Mouse (Mus musculus): ENCODE data around the gene Wdr20. TPM values are rescaled to one million over a fixed set of nuclear protein-coding genes. Genes with fewer than 3 reads are reported as not detected.

The Wdr20 gene
- polyA plus RNA-seq, 2 experiments = 7.5 to 10.1 TPM

DNA sequence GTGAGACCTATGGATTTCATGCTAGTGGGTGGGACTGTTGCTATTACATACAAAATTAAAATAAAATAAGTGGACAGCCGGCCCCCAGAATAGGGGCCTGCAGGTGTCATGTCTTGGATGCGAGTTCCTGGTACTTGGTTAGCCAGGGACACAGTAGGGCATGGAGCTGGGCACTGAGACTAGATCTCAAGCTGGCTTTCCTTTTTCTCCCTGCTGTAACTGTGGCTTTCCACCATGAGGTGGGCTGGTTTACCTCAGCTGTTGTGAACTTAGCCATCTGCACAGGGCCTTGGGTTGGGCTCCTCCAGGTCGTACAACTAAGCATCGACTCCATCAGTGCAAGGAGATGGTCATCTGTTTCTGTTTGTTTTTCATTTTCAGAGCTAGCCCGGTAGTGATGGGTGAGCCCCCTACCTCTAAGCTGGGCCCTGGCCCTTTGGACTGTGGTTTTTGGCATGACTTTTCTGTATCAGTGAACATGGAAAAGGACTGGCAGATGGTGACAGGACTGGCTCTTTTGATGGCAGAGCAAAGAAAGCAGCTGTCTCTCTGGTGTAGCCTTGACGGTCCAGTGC is 108.5 kb downstream of the Wdr20 start:
- peak overlapping the region; percentile 62 to 68 for H3K4me3 ChIP-seq (ENCODE audit: insufficient read depth in 1 of 2, low read depth in 2 of 2, low read length in 2 of 2)
- DNase-seq (ENCODE audit: low read depth in 3 of 3, low spot score in 3 of 3) = no peak
- H3K27ac ChIP-seq = no peak overlapping the region
- H3K9me3 ChIP-seq (ENCODE audit: control insufficient read depth, low read length) = no peaks in the 10 kb centered on the region
- TF ChIP-seq CTCF (IDR thresholded peaks at IDR 0.05; ENCODE audit: low read depth) (no peak), EP300 (IDR thresholded peaks at IDR 0.05; ENCODE audit: low read depth) (no peak)
- peak overlapping the region; percentile 71 for H3K9ac ChIP-seq (replicated peaks)
- H3K36me3 ChIP-seq (replicated peaks; ENCODE audit: control insufficient read depth, insufficient read depth, low read depth) = no peaks in the 10 kb centered on the region
- WGBS (ENCODE audit: insufficient replicate concordance) = 76% methylated on average over 6 of the region's 6 CpGs
- peaks cover 13 to 16% of the 10 kb centered on the region in 2 experiments for H3K4me1 ChIP-seq (replicated peaks; ENCODE audit: control insufficient read depth in 2 of 2, insufficient read depth in 2 of 2, low read length in 1 of 2)
- no peak for ATAC-seq (ENCODE audit: insufficient read depth)
- H3K4me2 ChIP-seq (ENCODE audit: low read depth) = peak overlapping the region; percentile 99
- H3K27me3 ChIP-seq (ENCODE audit: control insufficient read depth, insufficient read depth, low read length) = no peaks in the 10 kb centered on the region

DNA sequence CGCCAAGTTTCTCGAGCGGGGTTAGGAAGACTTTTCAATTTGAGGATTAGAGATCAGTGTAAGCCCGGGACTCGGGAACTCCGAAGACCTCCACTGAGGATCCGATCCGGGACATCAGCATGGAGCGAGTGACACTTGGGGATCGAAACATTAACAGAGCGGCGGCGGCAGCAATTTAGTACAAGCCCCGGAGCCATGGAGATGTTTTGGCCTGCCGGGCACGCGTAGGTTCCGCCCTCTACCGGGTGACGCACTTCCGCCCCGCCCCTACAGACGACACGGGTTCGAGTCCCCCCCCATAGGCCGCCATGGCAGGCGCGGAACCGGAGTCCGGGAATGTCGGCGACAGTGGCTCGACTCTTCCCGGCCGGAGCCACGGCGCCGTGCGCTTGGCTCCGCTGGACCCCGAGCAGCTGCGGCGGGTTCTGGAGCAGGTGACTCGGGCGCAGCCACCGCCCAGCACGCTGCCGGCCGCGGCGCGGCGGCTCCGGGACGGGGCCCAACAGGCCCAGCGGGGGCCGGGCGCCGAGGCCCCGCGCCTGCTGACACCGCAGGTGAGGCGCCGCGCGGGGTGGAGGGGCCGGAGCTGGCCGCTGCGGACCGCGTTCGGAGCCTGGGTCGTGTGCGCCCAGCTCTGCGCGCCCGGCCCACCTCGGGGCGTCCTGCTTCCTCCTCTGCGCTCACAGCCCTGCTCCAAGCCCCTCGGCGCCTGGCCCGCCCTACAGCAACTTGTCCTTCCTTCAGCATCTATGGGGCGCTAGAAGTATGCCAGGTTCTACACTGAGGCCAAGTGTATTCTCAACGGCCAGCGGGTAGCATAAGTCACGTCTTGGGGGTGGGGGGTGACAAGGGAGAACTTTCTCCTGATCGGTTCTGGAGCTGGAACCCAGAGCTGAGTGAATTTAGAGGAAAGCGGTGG is 112.5 kb downstream of the Wdr20 start, which contains the start of gene Zfp839:
Zfp839 (plus strand) TSS at position 244 of the 919 bp plus-strand sequence.
- Histone ChIP-seq H3K4me3 (ENCODE audit: insufficient read depth in 1 of 2, low read depth in 2 of 2, low read length in 2 of 2) (peak within 1 kb of the TSS; percentile 81 to 89), H3K4me2 (ENCODE audit: low read depth) (peak within 1 kb of the TSS; percentile 65), H3K9ac (replicated peaks) (peak within 1 kb of the TSS; percentile 83), H3K36me3 (replicated peaks; ENCODE audit: control insufficient read depth, insufficient read depth, low read depth) (no peaks in the 10 kb centered on the region), H3K4me1 (replicated peaks; ENCODE audit: control insufficient read depth in 2 of 2, insufficient read depth in 2 of 2, low read length in 1 of 2) (peaks cover 21 to 26% of the 10 kb centered on the region in 2 experiments), H3K27me3 (ENCODE audit: control insufficient read depth, insufficient read depth, low read length) (no peaks in the 10 kb centered on the region), H3K9me3 (ENCODE audit: control insufficient read depth, low read length) (no peaks in the 10 kb centered on the region), H3K27ac (peak within 1 kb of the TSS; percentile 3)
- peak in 1 of 3 experiments; percentile 56 for DNase-seq (ENCODE audit: low read depth in 3 of 3, low spot score in 3 of 3)
- TF ChIP-seq EP300 (IDR thresholded peaks at IDR 0.05; ENCODE audit: low read depth) = no peak
- 0 out of 2 replicates have a peak, but pooled peaks have one; percentile 9 for TF ChIP-seq CTCF (IDR thresholded peaks at IDR 0.05; ENCODE audit: low read depth)
- under 1% methylated on average over 89 of the region's 89 CpGs for WGBS (ENCODE audit: insufficient replicate concordance)
- peak; percentile 68 for ATAC-seq (ENCODE audit: insufficient read depth)

DNA sequence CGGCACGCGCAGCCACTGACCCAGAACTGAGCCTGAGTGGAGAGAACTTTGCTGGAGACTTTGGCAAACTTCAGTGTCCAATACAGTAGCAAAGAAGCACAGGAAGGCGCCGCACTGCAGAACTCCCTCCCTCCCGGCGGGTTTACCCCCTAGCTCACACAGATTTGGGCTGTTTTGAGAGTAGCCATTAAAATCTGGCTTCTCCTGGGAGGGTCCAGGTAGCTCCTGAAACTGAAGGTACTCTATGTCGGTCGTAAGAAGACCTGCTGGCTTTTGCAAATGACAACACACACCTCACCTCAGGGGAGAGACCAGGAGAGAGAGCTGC is 113.1 kb downstream of the Wdr20 start:
- H3K9ac ChIP-seq (replicated peaks) = peak overlapping the region; percentile 83
- H3K4me1 ChIP-seq (replicated peaks; ENCODE audit: control insufficient read depth in 2 of 2, insufficient read depth in 2 of 2, low read length in 1 of 2) = peaks cover 19 to 27% of the 10 kb centered on the region in 2 experiments
- TF ChIP-seq EP300 (IDR thresholded peaks at IDR 0.05; ENCODE audit: low read depth) (no peak), CTCF (IDR thresholded peaks at IDR 0.05; ENCODE audit: low read depth) (no peak)
- DNase-seq (ENCODE audit: low read depth in 3 of 3, low spot score in 3 of 3) (no peak), ATAC-seq (ENCODE audit: insufficient read depth) (peak; percentile 16)
- H3K27me3 ChIP-seq (ENCODE audit: control insufficient read depth, insufficient read depth, low read length) = no peaks in the 10 kb centered on the region
- peak overlapping the region; percentile 3 for H3K27ac ChIP-seq
- 7% methylated on average over 9 of the region's 9 CpGs for WGBS (ENCODE audit: insufficient replicate concordance)
- no peaks in the 10 kb centered on the region for H3K9me3 ChIP-seq (ENCODE audit: control insufficient read depth, low read length)
- H3K4me3 ChIP-seq (ENCODE audit: insufficient read depth in 1 of 2, low read depth in 2 of 2, low read length in 2 of 2) = peak overlapping the region; percentile 81 to 89
- H3K4me2 ChIP-seq (ENCODE audit: low read depth) = peak overlapping the region; percentile 65
- H3K36me3 ChIP-seq (replicated peaks; ENCODE audit: control insufficient read depth, insufficient read depth, low read depth) = no peaks in the 10 kb centered on the region

DNA sequence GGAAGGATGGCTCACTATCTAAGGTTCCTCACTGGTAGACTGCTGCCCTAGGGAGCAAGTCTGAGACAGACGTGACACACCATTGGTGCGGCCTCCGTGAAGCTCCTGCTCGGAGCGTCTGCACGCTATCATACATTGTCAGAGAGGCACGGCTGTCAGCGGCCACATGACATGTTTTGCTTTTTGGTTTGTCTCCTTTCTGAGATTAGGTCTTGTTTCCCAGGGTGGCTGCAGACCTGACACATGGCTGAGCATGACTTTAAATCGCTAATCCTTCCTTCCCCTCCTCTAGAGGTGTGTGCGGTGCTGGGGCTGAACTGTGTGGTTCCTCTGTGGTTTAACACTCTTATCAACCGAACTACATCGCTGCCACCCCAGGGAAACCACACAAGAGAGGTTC is 113.7 kb downstream of the Wdr20 start:
- DNase-seq (ENCODE audit: low read depth in 3 of 3, low spot score in 3 of 3) = peak in 1 of 3 experiments; percentile 38
- WGBS (ENCODE audit: insufficient replicate concordance) = 5% methylated on average over 12 of the region's 12 CpGs
- Histone ChIP-seq H3K27ac (peak overlapping the region; percentile 3), H3K9me3 (ENCODE audit: control insufficient read depth, low read length) (no peaks in the 10 kb centered on the region), H3K4me1 (replicated peaks; ENCODE audit: control insufficient read depth in 2 of 2, insufficient read depth in 2 of 2, low read length in 1 of 2) (peaks cover 14 to 25% of the 10 kb centered on the region in 2 experiments), H3K4me2 (ENCODE audit: low read depth) (peak overlapping the region; percentile 65), H3K27me3 (ENCODE audit: control insufficient read depth, insufficient read depth, low read length) (no peaks in the 10 kb centered on the region), H3K4me3 (ENCODE audit: insufficient read depth in 1 of 2, low read depth in 2 of 2, low read length in 2 of 2) (peak overlapping the region; percentile 81 to 89), H3K36me3 (replicated peaks; ENCODE audit: control insufficient read depth, insufficient read depth, low read depth) (no peaks in the 10 kb centered on the region), H3K9ac (replicated peaks) (peak overlapping the region; percentile 83)
- TF ChIP-seq EP300 (IDR thresholded peaks at IDR 0.05; ENCODE audit: low read depth) = no peak
- no peak for TF ChIP-seq CTCF (IDR thresholded peaks at IDR 0.05; ENCODE audit: low read depth)
- ATAC-seq (ENCODE audit: insufficient read depth) = peak; percentile 65

DNA sequence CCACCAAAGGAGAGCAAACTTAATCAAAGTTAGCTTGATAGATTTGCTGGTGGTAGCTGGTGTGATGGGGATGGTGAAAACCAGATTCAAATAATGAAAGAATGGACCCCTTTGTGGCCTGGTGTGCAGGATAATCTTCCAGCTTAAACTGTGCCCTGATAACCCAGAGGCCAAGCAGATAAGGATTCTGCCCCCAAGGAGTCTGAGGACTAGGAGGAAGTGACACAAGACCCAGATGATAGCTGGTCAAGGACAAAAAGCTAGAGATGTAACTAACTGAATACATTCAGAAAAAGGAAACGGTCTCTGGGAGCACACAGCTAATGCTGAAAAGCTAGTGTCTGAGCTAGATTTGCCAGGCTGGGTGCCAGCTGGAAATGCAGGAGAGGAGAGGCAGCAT is 114.2 kb downstream of the Wdr20 start:
- H3K36me3 ChIP-seq (replicated peaks; ENCODE audit: control insufficient read depth, insufficient read depth, low read depth) = no peaks in the 10 kb centered on the region
- peak overlapping the region; percentile 65 for H3K4me2 ChIP-seq (ENCODE audit: low read depth)
- no peaks in the 10 kb centered on the region for H3K9me3 ChIP-seq (ENCODE audit: control insufficient read depth, low read length)
- no peak overlapping the region for H3K27ac ChIP-seq
- H3K4me1 ChIP-seq (replicated peaks; ENCODE audit: control insufficient read depth in 2 of 2, insufficient read depth in 2 of 2, low read length in 1 of 2) = peaks cover 14 to 25% of the 10 kb centered on the region in 2 experiments
- H3K4me3 ChIP-seq (ENCODE audit: insufficient read depth in 1 of 2, low read depth in 2 of 2, low read length in 2 of 2) = no peak overlapping the region; a peak in 1 of 4 replicates
- H3K27me3 ChIP-seq (ENCODE audit: control insufficient read depth, insufficient read depth, low read length) = no peaks in the 10 kb centered on the region
- DNase-seq (ENCODE audit: low read depth in 3 of 3, low spot score in 3 of 3) (no peak), ATAC-seq (ENCODE audit: insufficient read depth) (no peak)
- WGBS (ENCODE audit: insufficient replicate concordance) = 22% methylated on average over 1 of the region's 1 CpGs
- TF ChIP-seq EP300 (IDR thresholded peaks at IDR 0.05; ENCODE audit: low read depth) (no peak), CTCF (IDR thresholded peaks at IDR 0.05; ENCODE audit: low read depth) (no peak)
- H3K9ac ChIP-seq (replicated peaks) = no peak overlapping the region

Other genes starting within 250 kb of the Wdr20 start
- 6.9 and 27.3 TPM in 2 replicates for gene Dync1h1, start 136.5 kb upstream of the Wdr20 start, polyA plus RNA-seq (2012; rRNA removed)
- gene Dync1h1, start 136.5 kb upstream of the Wdr20 start, polyA plus RNA-seq (2014; fragmentation: Nextera tagmentation; extraction: Ambion mirVana) = 12.4 and 15.9 TPM in 2 replicates
- not detected in 2 replicates for gene 1700001K19Rik, start 55.3 kb upstream of the Wdr20 start, polyA plus RNA-seq (2012; rRNA removed)
- gene 1700001K19Rik, start 55.3 kb upstream of the Wdr20 start, polyA plus RNA-seq (2014; fragmentation: Nextera tagmentation; extraction: Ambion mirVana) = not detected in 2 replicates
- 103 and 161 TPM in 2 replicates for gene Hsp90aa1, start 35.2 kb upstream of the Wdr20 start, polyA plus RNA-seq (2012; rRNA removed)
- 653 and 697 TPM in 2 replicates for gene Hsp90aa1, start 35.2 kb upstream of the Wdr20 start, polyA plus RNA-seq (2014; fragmentation: Nextera tagmentation; extraction: Ambion mirVana)
- gene Mok, start 103.0 kb downstream of the Wdr20 start, polyA plus RNA-seq (2012; rRNA removed) = 0.18 and 0.24 TPM in 2 replicates
- gene Mok, start 103.0 kb downstream of the Wdr20 start, polyA plus RNA-seq (2014; fragmentation: Nextera tagmentation; extraction: Ambion mirVana) = 0.23 and 0.43 TPM in 2 replicates
- gene Zfp839, start 112.3 kb downstream of the Wdr20 start, polyA plus RNA-seq (2012; rRNA removed) = 1.4 and 1.9 TPM in 2 replicates
- gene Zfp839, start 112.3 kb downstream of the Wdr20 start, polyA plus RNA-seq (2014; fragmentation: Nextera tagmentation; extraction: Ambion mirVana) = 0.62 and 0.67 TPM in 2 replicates
- gene Cinp, start 151.2 kb downstream of the Wdr20 start, polyA plus RNA-seq (2012; rRNA removed) = 31.0 and 42.9 TPM in 2 replicates
- gene Cinp, start 151.2 kb downstream of the Wdr20 start, polyA plus RNA-seq (2014; fragmentation: Nextera tagmentation; extraction: Ambion mirVana) = 65.1 and 68.2 TPM in 2 replicates
- 2.0 and 2.3 TPM in 2 replicates for gene Tecpr2, start 151.3 kb downstream of the Wdr20 start, polyA plus RNA-seq (2012; rRNA removed)
- 1.1 and 1.5 TPM in 2 replicates for gene Tecpr2, start 151.3 kb downstream of the Wdr20 start, polyA plus RNA-seq (2014; fragmentation: Nextera tagmentation; extraction: Ambion mirVana)
- gene Ankrd9, start 241.1 kb downstream of the Wdr20 start, polyA plus RNA-seq (2012; rRNA removed) = 47.4 and 57.4 TPM in 2 replicates
- 41.8 and 49.8 TPM in 2 replicates for gene Ankrd9, start 241.1 kb downstream of the Wdr20 start, polyA plus RNA-seq (2014; fragmentation: Nextera tagmentation; extraction: Ambion mirVana)